Mouse (Mus musculus) urinary bladder, postnatal 10 days (tissue): Measurements from ENCODE around the gene Kdelr1.
"Not testable (repeated sequence)": the region's sequence is repeated elsewhere in the genome, so short reads cannot be mapped to it uniquely, and the experiment has no call there.

Source experiments
- DNase-seq: peaks from one replicate; pipeline ENCODE4 v3.0.0; 2022; ENCODE audit warnings: low spot score

Kdelr1 gene

GRCm38 (mm10) chr7:45870282-45871058 lies 2.1 kb upstream of the Kdelr1 start:
- no peak for DNase-seq

DNA sequence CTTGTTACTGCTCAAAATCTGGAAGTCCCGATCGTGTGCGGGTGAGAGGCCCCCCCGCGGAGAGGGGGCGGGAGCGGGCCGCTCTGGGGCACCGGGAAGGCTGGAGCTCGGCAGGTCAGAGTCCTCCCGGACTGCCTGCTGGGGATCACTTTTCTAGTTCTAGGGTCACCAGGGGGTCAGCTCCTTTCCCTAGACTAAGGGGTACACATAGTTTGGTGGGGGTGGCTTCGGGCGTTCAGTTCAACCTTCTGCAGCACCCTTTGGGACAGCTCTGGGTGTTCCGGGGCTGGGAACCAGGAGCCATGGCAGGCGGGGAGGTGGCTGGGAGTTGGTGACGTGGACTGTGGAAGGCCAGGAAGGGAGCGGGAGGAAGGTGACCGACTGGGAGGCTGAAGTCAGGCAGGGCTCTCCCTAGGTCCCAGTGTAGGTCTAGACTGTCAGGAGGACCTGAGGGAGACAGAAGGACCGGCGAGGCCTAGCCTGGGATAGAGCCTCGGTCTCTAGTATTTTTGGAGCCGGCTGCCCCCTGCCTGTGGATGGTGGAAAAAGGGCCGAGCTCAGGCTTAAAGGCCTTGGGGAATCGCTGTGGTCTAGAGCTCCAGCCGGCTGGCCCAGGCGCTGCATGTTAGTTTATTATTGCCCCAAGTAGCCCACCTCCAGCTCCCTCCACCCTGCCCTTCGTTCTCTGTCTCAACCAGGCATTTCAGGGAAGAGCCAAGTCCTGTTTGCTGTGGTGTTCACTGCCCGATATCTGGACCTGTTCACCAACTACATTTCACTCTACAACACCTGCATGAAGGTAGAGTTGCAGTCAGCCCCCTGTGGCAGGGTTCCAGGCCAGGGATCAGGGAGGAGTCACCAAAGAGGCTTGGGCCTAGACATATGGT lies 732 bp downstream of the Kdelr1 start:
- no peak for DNase-seq

- DNase-seq: no peak
Observed at GRCm38 (mm10) chr7:45876895-45877294, 4.3 kb downstream of the Kdelr1 start.

- not testable (repeated sequence) for DNase-seq
Observed at GRCm38 (mm10) chr7:45878278-45878677, 5.7 kb downstream of the Kdelr1 start, which contains the start of gene Grin2d. Gene Grin2d (minus strand): TSS chr7:45878378.

DNA sequence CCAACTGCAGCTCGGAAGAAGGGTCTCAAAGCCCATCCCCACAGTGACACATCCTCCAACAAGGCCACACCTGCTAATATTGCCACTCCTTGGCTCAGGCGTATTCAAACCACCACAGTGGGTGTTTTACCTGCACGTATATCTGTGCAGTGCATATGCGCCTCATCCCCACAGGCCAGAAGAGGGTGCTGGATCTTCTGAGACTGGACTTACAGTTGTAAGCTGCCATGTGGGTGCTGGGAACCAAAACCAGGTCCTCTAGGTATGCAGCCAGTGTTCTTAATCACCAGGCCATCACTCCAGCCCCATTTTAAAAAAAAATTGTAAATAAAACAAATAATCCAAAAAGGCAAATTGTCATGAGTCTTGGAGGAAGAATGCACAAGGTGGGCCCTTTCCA lies 8.0 kb downstream of the Kdelr1 start:
- no peak for DNase-seq

DNA sequence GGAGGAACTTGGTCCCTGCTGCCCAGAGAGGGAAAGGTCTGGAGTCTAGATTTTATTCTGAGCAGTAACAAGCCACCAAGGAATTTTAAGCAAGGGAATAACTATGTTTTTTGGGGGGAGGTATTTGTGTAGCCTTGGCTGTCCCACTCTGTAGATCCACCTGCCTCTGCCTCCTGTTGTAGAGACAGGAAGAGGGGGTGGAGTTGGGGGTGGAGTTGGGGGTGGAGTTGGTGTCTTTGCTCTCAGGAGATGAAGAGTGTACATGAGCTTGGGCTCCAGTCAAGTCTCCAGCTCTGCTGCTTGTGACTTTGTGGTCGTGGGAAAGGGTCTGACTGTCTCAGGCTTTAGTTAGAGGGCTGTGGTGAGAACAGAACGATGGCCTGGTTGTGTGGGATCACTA lies 8.4 kb downstream of the Kdelr1 start:
- no peak for DNase-seq

- DNase-seq: no peak
Observed at GRCm38 (mm10) chr7:45887246-45887645, 14.7 kb downstream of the Kdelr1 start.

GRCm38 (mm10) chr7:45892651-45893050 lies 20.1 kb downstream of the Kdelr1 start:
- no peak for DNase-seq

DNA sequence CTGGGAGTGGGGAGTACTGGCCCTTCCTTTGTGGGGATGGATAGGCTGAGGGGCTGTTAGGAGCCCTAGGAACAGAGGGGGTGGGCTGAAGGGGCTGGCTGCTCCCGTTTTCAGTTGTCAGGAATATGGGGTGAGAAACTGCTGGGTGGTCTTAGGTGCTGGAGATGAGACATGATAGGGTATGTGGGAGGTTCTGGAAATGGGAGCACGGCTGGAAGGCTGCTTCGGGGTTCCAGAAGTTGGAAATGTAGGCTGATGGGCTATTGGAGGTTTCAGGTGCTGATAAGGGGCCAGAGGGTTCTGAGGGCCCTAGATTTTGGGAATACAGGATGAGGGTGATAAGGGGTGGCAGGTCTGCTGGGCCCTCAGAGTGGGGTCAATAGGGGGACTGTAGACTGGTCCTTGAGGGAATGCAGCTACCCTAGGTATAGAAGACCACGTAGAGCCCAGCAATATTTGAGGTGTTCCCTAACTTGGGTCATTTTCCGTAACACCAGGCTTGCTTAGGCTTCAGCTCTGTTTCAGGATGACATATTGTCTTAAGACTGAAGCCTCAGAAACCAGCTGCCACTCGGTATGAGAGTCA lies 23.5 kb downstream of the Kdelr1 start:
- DNase-seq: no peak

DNA sequence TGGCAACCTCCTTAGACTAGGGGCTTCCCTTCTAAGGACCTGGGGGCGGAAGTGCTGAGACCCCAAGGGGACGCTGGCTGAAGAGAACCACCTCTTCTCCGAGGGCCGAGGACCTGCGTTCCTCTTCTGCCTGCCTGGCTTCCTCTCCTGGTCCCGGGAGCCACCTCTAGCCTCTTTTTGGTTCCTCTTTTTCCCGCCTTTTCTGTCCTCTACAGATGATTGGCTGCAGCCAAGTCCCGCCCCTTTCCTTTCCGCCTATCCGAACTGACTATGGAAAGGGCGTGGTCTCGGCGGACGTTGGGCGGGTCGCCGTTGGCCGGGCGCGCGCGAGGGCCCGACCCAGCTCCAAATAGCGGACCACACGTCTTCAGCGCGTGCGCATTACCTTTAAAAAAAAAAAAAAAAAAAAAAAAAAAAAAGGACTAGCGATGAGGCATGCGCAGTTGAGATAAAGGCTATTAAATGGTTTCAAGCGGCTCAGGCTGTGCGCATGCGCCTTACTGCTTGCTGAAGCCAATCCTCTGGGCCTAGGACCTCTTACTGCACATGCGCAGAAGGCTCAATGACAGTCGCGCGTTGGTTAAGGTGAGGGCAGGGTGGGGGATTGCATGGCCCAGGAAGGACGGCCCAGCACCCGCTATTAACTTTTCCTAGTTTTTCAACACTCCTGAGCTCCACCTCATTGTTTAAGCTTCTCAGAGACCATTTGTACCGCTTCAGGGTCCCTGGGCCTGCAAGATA lies 24.1 kb downstream of the Kdelr1 start, which contains the start of the genes Syngr4 and Tmem143:
TSS of gene Syngr4 (minus strand) at position 198 of the 741 bp plus-strand sequence.
TSS of gene Tmem143 (plus strand) at position 425 of the 741 bp plus-strand sequence.
- peak; percentile 88 for DNase-seq

- DNase-seq: no peak
Observed at GRCm38 (mm10) chr7:45897258-45897757, 24.7 kb downstream of the Kdelr1 start.

GRCm38 (mm10) chr7:45898125-45898524 lies 25.6 kb downstream of the Kdelr1 start:
- DNase-seq: not testable (repeated sequence)

DNA sequence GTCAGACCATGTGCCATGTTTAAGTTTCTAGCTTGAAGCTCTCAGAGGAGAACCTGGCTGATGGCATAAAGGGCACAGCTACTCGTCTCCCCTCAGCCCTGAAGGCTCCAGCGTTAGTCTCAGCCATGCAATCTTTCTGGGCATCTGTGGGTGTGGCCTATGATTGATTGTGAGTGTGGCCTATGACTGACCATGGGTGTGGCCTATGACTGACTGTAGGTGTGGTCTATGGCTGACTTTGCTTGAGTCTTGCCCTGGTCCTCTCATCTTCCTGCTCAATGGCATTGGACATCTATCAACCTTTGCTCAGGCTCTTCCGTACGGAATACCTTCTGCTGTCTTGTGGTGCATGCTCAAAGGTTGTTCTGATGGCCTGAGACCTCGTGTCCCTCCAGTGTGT lies 29.0 kb downstream of the Kdelr1 start:
- DNase-seq: no peak

GRCm38 (mm10) chr7:45902481-45903002 lies 30.0 kb downstream of the Kdelr1 start:
- DNase-seq: no peak

DNA sequence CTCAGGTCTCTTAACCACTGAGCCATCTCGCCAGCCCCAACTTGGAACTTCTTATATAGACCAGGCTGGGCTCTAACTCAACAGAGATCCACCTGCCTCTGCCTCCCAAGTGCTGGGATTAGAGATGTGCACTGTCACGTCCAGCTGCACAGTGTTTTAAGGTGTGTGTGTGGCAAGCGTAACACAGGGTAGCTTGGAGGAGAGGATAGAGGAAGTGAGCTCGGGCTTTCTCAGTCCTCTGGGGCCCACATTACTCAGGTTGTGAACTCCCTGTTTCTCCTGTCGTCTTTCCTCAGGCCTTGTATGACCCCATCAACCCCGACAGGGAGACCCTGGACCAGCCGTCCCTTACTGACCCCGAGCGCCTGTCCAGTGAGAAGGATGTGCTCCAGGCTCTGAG lies 34.0 kb downstream of the Kdelr1 start:
- DNase-seq: no peak

GRCm38 (mm10) chr7:45908384-45908783 lies 35.8 kb downstream of the Kdelr1 start:
- no peak for DNase-seq

GRCm38 (mm10) chr7:45909145-45909544 lies 36.6 kb downstream of the Kdelr1 start:
- no peak for DNase-seq

DNA sequence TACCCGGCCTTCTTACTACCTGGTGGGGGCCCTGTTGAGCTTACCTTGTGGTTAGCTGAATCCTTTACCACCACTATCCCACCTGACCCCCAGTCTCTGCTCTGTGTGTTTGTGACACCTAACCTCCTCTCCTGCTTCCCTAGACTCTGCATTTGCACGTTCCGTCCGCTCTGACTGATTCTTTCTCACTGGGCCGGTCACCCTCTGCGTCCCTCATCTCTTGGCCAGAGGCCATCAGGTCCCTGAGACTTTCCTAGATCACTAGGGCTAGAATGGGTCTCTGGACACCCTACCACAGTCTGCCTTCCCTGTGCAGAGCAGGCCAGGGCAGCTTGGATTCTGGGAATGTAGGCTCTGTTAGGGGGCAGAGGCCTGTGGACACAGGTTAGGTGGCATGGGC lies 41.5 kb downstream of the Kdelr1 start:
- DNase-seq: no peak

GRCm38 (mm10) chr7:45915011-45915410 lies 42.4 kb downstream of the Kdelr1 start:
- DNase-seq: no peak

GRCm38 (mm10) chr7:45916056-45917003 lies 43.8 kb downstream of the Kdelr1 start:
- DNase-seq: no peak
